Mouse (Mus musculus): ENCODE results near the gene Stk26. TPM values are rescaled to one million over a fixed set of nuclear protein-coding genes. Genes with fewer than 3 reads are reported as not detected.

Stk26 gene
- 11.3 and 15.8 TPM in 2 replicates for polyA plus RNA-seq (2012; rRNA removed)

DNA sequence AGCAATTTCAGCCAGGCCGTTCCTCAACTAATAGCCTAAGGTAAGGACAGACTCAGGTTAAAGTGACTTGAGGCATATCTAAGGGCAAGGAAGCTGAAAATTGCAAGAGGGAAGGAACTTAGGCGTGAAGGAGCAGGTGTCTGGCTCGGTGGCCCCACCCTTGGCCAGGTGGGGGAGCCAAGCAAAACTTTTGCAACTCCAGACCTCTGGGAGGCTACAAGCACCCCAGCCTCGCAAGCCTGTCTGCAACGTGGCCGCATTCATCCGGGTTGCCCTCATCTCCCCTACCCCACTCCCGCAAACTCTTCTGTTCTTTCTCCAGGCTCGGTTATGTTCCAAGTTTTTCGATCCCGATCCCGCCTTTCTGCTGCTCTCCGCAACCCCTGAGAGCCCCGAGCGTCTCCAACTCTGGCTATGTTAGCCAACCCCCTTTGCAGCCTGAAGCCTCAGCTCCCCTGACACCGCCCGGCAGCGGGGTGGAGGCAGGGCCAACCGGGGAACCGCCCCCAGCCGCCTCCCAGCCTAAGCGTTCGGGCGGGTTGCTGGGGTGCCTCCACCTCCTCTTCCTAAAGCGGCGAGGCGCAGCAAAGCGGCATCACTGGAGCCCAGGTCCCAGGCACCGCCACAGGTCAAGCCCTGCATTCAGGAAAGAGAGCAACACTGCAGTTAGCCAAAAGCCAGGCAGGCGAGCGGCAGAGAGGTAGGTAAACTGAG, at the start of gene Stk26:
Stk26 (plus strand) TSS at position 201 of the 714 bp plus-strand sequence.
- DNase-seq (ENCODE audit: low read depth), result no peak

DNA sequence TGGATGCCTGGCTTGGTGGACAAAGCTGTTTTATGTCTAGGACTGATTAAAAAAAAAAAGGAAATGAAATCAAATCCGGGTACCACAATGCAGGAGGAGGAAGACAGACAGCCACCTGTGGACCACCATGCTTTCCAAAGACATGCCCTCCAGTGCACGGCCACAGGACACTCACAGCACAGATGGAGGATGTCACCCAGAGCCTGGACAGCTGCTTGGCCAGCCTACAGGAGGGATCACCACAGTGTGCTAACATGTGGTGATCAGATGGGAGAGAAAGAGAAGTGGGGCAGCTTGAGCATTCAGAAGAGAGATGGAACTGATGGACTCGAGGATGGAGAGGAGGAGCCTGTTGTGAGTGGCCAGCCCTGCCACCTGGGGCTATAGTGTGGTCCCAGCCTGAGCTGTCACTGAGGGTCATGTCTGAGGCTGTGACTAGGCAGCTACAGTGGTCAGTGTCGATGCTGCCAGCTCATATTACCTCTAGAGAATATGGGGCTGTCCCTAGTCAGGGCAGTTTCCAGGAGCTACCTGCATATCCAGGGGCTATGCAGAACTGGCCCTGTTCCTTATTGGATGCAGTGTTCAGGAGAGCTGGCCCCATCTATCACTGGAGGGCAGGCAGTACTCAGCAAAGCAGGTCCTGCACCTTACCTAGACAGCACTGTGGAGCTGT, 47.7 kb upstream of the Stk26 start:
- no peak for DNase-seq (ENCODE audit: low read depth)

DNA sequence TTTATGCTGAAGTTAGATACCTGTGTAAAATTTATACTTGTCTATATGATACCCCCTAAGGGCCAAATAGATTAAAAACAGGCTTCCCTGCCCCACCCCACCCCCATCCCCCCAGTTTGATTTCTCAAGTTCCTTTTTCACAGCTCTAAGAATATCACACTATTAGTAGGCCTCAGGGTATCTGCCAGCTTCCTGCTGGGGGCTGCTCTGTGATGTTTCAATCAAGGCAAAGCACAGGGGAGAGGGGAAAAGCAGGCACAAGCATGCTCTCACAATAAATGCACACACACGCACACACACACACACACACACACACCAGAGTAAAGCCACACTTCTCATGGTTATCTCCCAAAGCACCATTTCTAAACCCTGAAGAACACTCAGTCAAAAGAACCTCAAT, 43.0 kb upstream of the Stk26 start:
- DNase-seq (ENCODE audit: low read depth), result no peak

DNA sequence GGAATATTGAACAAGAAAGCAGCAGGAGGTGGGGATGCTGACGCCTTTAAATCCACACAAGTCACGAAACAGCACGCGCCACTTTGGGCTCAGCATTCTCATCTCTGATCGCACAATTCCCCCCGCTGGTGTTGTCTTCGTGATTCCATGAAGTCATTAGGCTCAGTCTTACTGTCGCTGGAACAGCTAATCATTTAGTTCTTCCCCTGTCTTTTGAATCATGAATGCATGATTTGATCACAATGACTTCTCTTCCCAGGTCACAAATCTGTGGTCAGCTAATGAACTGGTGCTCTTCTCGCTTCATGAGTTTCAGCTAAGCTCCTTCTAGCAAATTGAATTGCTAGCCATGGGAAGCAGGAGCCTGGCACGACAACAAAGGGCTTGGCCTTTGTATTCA, 42.3 kb upstream of the Stk26 start:
- no peak for DNase-seq (ENCODE audit: low read depth)

DNA sequence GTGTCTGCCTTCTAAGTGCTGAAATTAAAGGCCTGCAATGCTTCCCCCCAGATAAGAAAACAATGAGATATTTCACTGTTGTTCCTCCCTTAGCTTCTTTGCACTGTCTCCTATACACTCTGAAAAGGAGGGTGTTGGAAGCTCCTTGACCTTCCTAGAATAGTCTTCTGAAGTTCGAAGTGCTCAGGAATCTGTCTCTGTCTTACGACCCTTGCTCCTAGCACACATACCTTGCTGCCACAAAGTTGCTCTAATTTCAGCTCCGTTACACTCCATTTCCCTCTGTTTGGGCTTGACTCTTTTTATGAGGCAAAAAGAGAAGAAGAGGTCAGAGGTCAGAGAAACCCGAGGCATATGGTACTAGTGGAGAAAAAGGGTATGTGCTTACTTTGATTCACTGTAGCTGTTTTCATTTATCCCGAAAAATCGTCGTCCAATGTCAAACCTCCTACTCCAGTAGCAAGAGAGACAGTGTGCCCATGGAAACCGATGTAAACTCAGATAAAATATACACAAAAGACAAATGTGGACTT, 41.1 kb upstream of the Stk26 start:
- DNase-seq (ENCODE audit: low read depth), result no peak

DNA sequence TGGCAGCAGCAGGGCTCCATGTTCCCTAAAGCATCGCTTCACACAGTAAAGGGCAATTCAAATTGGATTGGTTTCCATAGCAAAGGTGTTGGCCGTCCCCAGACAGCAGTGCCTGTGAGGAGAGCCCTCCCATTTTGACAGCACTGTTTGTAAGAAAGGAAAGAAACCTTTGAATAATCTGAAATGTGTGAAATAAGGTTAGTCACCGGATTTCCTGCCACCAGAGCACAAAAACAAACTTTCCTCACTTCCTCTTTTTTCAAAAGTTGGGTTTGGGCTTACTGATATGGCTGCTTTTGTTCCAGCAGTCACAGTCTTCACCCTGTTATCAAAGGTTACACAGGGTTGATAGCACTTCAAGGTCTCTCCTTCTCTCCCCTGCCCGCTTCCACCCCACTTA, 35.2 kb upstream of the Stk26 start:
- DNase-seq (ENCODE audit: low read depth), result no peak

DNA sequence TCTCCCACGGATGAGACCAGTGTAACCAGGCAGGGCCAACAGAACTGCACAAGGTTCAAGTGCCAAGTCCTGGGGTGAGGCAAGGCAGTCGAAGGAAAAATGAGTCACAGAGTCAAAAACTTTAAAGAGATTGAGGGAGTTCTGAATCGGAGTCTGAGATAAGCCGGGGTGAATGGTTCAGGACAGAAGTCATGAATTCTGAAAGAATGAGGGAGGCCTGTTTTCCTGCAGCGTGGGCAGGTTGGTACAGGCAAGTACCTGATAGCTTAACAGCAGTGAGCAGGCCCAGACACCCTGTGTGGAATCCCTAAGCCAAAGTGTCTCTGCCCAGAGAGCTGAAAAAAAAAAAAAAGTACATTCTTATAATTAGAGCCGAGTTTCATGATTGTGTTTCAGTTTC, 17.0 kb upstream of the Stk26 start:
- no peak for DNase-seq (ENCODE audit: low read depth)

DNA sequence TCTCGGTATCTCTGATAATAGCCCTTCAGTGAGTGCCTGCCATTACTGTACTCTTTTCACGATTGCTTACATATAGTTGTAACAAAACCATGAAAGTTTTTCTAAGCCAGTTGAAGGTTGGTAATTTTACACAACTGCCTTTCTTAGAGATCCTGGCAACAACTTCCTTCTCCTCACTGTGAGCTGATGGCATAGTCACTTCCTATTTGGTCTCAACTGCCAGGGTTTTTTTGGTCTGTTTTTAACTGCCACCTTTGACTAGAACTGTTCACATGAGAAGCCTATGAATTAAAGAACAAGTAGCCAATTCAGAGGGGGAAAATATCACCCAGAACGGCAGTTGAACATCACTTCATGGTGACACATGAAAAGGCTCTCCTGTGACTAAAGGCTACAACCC, 5.3 kb upstream of the Stk26 start:
- no peak for DNase-seq (ENCODE audit: low read depth)

DNA sequence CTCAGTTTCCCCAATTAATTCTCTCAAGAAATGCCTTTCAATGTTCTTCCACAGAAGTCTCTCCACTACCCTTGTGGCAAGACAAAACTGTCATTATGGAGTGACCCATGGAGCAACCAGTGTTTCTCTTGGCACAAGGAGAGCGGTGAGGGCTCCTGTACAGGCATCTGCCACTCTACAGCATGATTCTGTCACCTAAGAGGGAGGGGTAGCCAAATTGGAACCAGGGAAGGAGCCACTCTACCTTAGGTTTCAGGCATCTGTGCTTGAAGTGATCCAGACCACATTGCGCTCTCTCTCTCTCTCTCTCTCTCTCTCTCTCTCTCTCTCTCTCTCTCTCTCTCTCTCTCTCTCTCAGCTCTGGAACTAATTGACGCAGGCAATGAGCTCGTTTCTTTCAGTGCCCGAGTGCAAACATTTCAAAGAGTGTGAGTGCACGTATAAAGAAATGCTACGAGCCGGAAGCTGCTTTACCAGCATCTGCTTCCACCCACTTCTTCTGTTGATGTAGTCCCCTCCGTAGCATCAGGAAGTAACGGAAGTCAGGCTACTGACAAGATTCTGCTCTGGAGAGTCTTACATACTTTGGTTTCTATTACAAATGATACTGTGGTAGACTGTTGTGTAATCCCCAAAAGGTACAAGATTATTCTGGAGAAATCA, 4.7 kb upstream of the Stk26 start:
- no peak for DNase-seq (ENCODE audit: low read depth)

DNA sequence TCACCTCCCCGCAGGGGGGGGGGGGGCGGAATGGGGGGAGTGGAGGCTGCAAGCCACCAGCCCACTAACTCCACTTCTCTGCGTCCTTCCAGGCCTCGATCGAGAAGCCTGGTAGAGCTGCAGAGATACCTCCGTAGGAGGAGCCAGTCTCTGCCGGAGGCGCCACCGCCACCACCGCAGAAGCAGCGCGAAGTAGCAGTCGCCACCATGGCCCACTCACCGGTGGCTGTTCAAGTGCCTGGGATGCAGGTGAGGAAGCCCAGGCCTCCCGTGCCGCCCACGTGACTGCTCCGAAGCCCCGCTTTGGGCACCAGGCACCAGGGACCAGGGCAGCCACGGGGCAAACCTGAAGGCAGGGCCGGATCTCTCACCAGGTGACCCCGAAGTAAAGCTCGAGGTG, 740 bp downstream of the Stk26 start:
- DNase-seq (ENCODE audit: low read depth), result no peak

DNA sequence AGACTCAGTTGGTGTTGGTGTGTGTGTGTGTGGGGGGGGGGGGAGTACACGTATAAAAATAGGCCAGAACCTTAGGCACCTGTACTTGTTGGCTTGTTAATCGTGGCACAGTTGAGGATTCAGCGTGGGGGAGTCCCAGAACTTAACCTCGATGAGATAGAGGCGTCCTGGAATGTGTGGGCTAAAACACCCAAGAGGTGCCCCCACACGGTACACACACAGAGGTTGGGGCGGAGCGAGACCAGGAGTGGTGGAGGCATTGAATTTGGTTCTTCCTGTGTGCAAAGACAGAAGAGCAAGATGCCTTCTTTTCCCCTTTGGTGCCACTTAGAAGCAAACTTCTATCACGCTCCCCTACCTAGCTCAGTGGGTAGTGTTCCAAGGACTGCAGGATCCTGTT, 1.2 kb downstream of the Stk26 start:
- no peak for DNase-seq (ENCODE audit: low read depth)

DNA sequence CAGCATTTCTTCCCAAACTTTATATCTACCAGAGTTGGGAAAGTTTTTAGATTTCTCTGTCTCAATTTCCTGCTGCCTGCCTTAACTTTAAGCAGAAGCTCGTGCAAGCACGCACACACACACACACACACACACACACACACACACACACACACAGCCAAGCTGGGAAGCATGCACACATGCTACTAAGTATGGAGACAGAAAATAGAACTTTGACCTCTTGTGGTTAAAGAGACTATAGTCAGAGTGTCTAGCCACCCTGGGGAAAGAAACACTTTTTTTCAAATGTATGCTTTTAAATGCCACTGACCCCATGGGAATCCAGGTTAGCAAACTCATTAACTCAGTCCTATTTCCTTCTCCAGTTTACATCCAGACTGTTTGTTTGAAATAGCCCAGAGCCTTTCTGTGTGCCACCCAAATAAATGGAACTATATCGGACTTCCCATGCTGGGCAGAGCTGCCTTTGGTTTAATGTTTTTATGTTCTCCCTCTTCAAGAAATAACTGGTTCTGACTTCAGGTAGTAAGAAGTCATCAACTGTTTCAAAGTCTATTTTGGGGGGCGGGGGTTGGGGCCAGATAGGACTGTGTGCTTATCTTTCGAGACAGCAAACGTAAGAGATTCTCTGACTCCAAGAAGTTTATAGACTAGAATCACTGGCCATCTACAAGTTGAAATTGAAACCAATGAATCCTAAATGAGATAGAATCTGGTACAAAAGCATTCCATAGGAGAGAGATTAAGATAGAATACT, 9.8 kb downstream of the Stk26 start:
- DNase-seq (ENCODE audit: low read depth), result no peak

DNA sequence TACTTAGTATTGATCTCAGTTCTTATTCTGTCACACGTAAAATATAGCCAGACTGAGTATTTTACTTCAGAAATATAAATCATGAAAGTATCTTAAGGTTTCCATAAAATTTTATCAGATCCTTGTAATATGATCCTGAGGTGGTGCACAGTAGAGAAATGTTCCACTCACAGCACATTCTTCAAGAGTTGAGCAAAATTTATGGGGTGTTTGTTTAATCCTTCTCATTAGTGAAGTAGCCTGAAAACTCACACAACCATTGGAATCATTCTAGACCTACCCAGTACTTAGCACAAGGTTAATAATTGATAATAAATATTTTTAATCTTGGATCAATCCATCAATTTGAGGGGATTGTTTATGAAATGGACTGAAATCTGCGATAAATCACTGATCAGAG, 22.9 kb downstream of the Stk26 start:
- no peak for DNase-seq (ENCODE audit: low read depth)

DNA sequence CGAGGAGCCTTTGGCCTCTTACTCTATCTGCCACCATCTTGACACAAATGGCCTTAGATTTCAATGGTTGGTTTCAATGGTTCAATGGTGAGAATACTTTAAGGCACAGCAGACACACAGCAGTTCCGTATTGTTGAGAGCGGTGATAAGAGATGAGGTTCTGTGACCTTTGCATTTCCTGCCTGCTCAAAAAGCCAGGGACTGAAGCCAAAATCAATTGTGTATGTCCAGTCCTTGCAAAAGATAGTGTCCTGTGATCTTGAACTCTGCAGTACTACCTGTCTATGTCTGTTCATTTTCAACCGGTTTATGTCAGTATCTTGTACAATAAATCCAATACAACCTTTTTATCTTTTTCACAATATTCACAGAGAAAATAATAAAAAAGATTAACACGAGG, 23.9 kb downstream of the Stk26 start:
- no peak for DNase-seq (ENCODE audit: low read depth)

DNA sequence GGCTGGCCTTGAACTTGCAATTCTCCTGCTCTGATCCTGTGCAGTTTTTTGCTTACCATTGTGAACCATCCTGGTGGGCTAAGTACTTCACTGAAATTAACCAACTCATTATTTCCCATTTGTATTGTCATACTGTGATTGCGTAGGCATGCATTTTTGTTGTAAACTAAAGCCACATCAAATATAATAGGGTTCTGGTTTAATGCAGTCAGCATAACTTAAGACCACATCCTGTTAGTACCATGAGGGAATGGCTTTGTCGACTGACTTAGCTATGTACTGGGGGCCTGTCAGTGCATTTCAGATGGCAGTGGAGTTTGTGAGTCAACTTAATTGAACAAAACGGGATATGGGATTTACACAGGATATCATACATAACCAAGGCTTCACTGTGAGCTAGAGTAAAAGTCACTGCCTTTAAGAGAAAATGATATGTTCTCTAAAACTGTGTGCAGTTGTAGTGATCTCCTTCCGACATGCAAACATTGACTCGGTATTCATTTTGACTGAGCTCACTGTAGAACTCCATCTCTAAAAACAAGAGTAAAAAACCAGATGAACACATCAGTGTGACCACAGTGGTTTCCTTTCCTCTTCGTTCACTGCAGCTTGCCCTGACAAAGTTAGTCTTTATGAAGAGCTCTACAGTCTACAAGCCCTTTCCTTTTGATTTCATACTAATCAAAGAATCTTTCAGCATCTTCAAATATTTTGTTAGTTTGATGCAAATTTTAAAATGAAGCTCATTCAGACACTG, 33.6 kb downstream of the Stk26 start:
- no peak for DNase-seq (ENCODE audit: low read depth)

DNA sequence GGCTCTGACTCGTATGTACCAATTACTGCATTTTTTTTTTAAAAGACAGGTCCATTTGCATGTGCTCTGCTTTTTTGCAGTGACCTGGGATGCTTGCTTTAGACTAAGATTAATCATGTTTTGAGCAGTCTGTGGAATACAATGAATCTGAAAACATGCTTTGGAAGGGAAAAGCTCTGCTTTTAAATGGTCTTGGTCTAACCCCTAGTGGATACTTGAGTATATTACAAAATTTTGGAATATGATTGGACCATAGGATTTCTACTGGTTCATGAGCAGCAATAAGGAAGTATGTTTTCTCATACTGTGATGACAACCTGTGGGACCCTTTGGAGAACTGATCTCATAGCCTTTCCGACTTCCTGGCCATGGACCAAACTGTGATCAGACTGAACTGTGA, 47.2 kb downstream of the Stk26 start:
- no peak for DNase-seq (ENCODE audit: low read depth)

DNA sequence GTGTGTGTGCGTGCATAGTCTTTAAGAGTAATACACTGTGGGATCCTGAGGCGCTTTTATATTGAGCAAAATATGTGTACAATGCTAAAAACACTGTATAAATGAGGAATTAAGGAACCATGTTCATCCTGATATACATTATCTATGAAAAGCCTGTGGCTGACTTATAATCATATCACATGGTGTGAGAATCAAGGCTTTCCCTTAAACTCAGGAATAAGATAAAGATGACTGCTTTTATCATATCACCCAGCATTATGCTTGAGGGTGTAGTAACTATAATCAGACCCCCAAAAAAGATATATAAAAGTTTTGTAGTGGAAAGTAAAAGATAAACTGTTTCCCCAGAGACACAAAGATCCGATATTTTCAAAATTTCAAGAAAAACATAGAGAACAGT, 62.6 kb downstream of the Stk26 start:
- no peak for DNase-seq (ENCODE audit: low read depth)

DNA sequence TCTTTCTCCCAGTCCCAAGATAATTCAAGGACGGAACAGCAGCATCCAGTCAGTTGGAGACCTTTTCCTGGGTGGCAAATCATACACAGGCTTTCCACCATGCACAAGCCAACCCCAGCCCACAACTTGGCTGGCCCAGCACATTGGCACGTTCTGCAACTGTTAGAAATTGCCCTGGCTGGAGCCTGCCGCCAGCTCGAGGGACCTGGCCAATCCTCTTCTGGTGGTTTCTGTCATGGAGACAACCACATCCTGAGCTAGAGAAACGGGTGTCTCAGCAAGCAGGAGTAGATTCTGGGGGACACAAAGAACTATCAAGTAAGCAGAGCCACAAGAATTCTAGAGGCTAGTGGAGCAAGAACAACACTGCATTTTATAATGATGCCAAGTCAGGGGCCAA, 69.1 kb downstream of the Stk26 start:
- no peak for DNase-seq (ENCODE audit: low read depth)

DNA sequence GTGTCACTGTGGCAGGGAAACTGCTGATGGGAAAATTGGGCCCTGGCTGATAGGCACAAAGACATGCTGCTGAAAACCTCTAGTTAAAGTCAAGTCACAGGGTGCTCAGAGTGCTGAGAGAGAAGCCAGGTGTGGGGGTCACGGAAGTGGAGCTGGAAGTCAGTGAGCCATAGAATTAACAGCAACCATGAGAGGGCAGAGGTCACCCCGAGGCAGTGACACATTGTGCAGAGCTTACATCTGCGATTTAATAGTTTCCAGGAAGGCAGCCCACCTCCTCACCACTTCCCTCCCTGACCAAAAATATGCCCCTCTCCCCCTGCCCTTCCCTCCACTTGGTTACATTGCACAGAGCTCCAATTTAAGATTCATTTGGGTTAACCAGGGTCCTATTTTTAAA, 76.5 kb downstream of the Stk26 start:
- no peak for DNase-seq (ENCODE audit: low read depth)

DNA sequence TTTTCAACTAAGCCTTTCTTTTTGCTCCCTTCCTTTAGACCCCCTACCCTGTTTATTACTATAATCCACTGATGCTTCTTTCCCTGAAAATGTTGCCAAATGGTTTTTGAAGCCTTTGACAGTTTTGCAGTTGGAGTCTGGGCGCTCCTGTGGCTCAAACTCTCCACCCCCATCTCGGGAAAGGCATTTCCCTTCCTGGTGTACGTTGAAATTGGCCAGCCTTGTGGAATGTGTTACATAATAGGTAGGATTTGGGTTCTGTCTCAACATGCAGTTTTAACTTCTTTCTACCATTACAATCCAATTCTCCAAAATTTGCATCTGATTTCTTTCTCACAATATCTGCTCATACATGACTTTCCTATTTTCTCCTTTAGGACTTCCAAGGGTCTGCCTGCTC, 77.9 kb downstream of the Stk26 start:
- no peak for DNase-seq (ENCODE audit: low read depth)

DNA sequence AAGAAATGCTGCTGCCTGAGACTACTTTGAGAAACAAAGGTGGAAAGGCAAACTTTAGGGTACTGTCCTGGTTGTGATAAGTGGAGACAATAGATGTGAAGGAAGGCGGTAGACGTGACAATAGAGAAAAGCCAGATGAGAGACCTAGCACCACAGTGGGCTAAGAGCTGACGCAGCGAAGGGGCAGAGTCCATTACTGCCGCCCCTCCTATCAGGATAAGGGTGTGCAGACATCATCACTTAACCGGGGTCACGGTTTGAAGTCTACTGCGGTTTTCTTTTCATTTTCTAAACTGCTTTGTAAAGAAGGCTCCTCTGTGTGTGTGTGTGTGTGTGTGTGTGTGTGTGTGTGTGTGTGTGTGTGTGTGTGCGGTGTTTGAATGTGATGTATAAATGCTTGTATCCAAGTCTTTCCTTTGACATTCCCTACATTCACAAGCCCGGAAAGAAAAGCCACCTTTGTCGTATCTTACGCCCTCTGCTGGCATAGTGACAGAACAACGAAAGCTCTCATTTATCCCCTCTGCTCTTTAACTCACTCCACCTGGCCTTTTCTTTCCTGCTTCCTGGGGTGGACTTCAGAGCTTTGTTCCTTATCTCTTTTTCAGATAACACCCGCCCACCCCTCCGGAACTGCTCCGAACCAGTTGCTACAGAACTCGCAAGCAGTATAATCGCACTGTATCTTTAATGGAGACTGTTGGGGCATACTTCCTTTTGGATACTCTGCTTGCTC, 84.0 kb downstream of the Stk26 start:
- DNase-seq (ENCODE audit: low read depth), result no peak

Measured in gonadal fat pad, adult 2 months (tissue).